Mouse (Mus musculus): ENCODE results near the gene Gm6358.
"Not testable (repeated sequence)": the region's sequence is repeated elsewhere in the genome, so short reads cannot be mapped to it uniquely, and the experiment has no call there.

Gm6358 gene

GRCm38 (mm10) chr16:89140551-89140950 lies at the start of gene Gm6358:
Gene Gm6358 (plus strand): TSS chr16:89140851.
- no peak for DNase-seq (ENCODE audit: low read depth, low spot score)

GRCm38 (mm10) chr16:89150786-89151185 lies 10.1 kb downstream of the Gm6358 start, which contains the start of gene Gm10061:
Gene Gm10061 (plus strand): TSS chr16:89151086.
- no peak for DNase-seq (ENCODE audit: low read depth, low spot score)

GRCm38 (mm10) chr16:89157652-89158051 lies 17.0 kb downstream of the Gm6358 start, which contains the start of gene Gm9789:
Gene Gm9789 (plus strand): TSS chr16:89157952.
- DNase-seq (ENCODE audit: low read depth, low spot score): no peak

- not testable (repeated sequence) for DNase-seq (ENCODE audit: low read depth, low spot score)
These were observed 28.5 kb downstream of the Gm6358 start, which contains the start of gene Gm7735 for GRCm38 (mm10) chr16:89169190-89169589. Gene Gm7735 (plus strand): TSS chr16:89169490.

- no peak for DNase-seq (ENCODE audit: low read depth, low spot score)
These were observed 33.8 kb downstream of the Gm6358 start, which contains the start of gene 1110057P08Rik for GRCm38 (mm10) chr16:89174435-89174834. Gene 1110057P08Rik (plus strand): TSS chr16:89174735.

GRCm38 (mm10) chr16:89188621-89189020 lies 48.0 kb downstream of the Gm6358 start:
- no peak for DNase-seq (ENCODE audit: low read depth, low spot score)
